Mouse (Mus musculus): ENCODE results near the gene Klrb1c. TPM values are rescaled to one million over a fixed set of nuclear protein-coding genes. Genes with fewer than 3 reads are reported as not detected.
"Not testable (repeated sequence)": the region's sequence is repeated elsewhere in the genome, so short reads cannot be mapped to it uniquely, and the experiment has no call there.

The Klrb1c gene
- polyA plus RNA-seq, 1 experiment from 2014 or later: not detected

- WGBS: 43% methylated on average over 7 of the region's 8 CpGs
- H3K27ac ChIP-seq (ENCODE audit: low read depth, low read length); H3K9me3 ChIP-seq (ENCODE audit: control insufficient read depth, low read length); H3K9ac ChIP-seq (ENCODE audit: low read depth, low read length); H3K36me3 ChIP-seq (ENCODE audit: control insufficient read depth, insufficient read depth, low read length); H3K4me1 ChIP-seq (ENCODE audit: control insufficient read depth, insufficient read depth, low read length); H3K4me3 ChIP-seq (ENCODE audit: low read length); H3K27me3 ChIP-seq (ENCODE audit: control insufficient read depth, insufficient read depth, low read length); H3K4me2 ChIP-seq (replicated peaks; ENCODE audit: low read depth, low read length): not testable (repeated sequence)
- ATAC-seq (ENCODE audit: low FRiP score, low TSS enrichment): peak; percentile 96
Observed at GRCm38 (mm10) chr6:128753610-128754224, 35.3 kb downstream of the Klrb1c start.

DNA sequence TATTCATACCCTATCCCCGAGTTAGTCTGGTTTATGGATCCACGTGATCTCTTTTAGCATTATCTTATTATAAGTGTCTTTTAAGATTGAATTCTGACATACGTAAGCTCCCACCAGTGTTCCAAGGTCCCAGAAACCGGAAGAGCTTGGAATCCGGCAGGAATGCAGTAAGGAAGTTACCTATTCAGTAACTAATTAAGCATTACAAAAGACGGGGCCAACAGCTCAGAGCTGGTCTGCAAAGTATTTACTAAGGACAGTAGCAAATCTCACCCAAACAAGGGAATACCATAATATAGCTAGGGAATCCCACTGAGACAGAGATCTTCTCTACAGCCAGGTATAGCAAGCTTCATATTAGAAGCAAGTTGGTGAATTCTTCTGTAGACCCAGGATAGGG is 42.0 kb downstream of the Klrb1c start:
- H3K27ac ChIP-seq (ENCODE audit: low read depth, low read length); H3K9ac ChIP-seq (ENCODE audit: low read depth, low read length); H3K27me3 ChIP-seq (ENCODE audit: control insufficient read depth, insufficient read depth, low read length); H3K9me3 ChIP-seq (ENCODE audit: control insufficient read depth, low read length); H3K4me1 ChIP-seq (ENCODE audit: control insufficient read depth, insufficient read depth, low read length); H3K4me3 ChIP-seq (ENCODE audit: low read length); ATAC-seq (ENCODE audit: low FRiP score, low TSS enrichment); H3K4me2 ChIP-seq (replicated peaks; ENCODE audit: low read depth, low read length); H3K36me3 ChIP-seq (ENCODE audit: control insufficient read depth, insufficient read depth, low read length): not testable (repeated sequence)
- WGBS: 78% methylated on average over 6 of the region's 6 CpGs

DNA sequence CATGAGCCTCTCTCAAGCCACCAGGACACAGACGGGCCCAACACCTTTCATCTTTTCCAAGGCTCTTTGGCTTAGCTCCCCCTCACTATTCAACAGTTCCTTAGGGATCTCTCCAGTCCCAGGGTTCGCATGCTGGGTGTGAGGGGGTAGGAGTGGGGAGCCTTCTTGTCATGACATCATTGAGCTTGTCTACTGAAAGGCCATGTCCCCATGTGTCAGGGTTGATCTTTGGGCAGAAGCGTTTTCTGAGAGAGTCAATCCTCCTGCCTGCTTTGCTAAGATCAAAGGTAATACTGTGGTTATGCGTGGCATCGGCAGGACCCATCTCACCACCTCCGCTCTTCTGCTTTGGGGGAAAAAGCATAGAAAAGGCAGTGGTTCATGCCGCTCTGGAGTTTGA is 51.6 kb downstream of the Klrb1c start:
- ATAC-seq (ENCODE audit: low FRiP score, low TSS enrichment): no peak
- no peaks in the 10 kb centered on the region for H3K27me3 ChIP-seq (ENCODE audit: control insufficient read depth, insufficient read depth, low read length)
- H3K9ac ChIP-seq (ENCODE audit: low read depth, low read length): no peak overlapping the region
- 85% methylated on average over 7 of the region's 7 CpGs for WGBS
- no peaks in the 10 kb centered on the region for H3K9me3 ChIP-seq (ENCODE audit: control insufficient read depth, low read length)
- no peaks in the 10 kb centered on the region for H3K4me1 ChIP-seq (ENCODE audit: control insufficient read depth, insufficient read depth, low read length)
- H3K27ac ChIP-seq (ENCODE audit: low read depth, low read length): no peak overlapping the region
- no peaks in the 10 kb centered on the region for H3K36me3 ChIP-seq (ENCODE audit: control insufficient read depth, insufficient read depth, low read length)
- H3K4me2 ChIP-seq (replicated peaks; ENCODE audit: low read depth, low read length): no peak overlapping the region
- H3K4me3 ChIP-seq (ENCODE audit: low read length): no peak overlapping the region

GRCm38 (mm10) chr6:128736100-128736499 is 52.9 kb downstream of the Klrb1c start:
- no peak; the same call in 1 of the 2 replicates for ATAC-seq (ENCODE audit: low FRiP score, low TSS enrichment)
- Histone ChIP-seq H3K27me3 (ENCODE audit: control insufficient read depth, insufficient read depth, low read length) (no peaks in the 10 kb centered on the region), H3K9me3 (ENCODE audit: control insufficient read depth, low read length) (no peaks in the 10 kb centered on the region), H3K36me3 (ENCODE audit: control insufficient read depth, insufficient read depth, low read length) (no peaks in the 10 kb centered on the region), H3K27ac (ENCODE audit: low read depth, low read length) (no peak overlapping the region), H3K4me3 (ENCODE audit: low read length) (no peak overlapping the region), H3K9ac (ENCODE audit: low read depth, low read length) (no peak overlapping the region), H3K4me1 (ENCODE audit: control insufficient read depth, insufficient read depth, low read length) (no peaks in the 10 kb centered on the region), H3K4me2 (replicated peaks; ENCODE audit: low read depth, low read length) (no peak overlapping the region)

DNA sequence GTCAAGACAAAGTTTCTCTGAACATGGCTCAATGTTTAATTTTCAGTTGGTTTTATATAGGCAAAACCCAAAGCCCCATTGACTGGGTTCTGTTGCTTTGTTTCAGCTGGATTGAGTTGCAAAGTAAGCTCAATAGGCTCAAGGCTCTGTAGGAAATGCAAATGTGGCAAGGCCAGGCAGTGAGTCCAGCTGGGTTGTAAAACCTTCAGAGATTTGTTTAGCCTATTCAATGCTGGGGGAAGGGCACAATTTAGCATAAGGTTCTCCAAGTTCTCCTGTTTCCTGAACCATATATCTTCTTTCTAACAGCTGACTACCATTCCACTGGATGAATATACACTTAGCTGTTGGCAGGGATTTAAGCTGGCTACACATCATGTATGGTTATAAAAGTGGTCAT is 54.1 kb downstream of the Klrb1c start:
- no peaks in the 10 kb centered on the region for H3K9me3 ChIP-seq (ENCODE audit: control insufficient read depth, low read length)
- peak; percentile 83 for ATAC-seq (ENCODE audit: low FRiP score, low TSS enrichment)
- H3K4me1 ChIP-seq (ENCODE audit: control insufficient read depth, insufficient read depth, low read length): no peaks in the 10 kb centered on the region

DNA sequence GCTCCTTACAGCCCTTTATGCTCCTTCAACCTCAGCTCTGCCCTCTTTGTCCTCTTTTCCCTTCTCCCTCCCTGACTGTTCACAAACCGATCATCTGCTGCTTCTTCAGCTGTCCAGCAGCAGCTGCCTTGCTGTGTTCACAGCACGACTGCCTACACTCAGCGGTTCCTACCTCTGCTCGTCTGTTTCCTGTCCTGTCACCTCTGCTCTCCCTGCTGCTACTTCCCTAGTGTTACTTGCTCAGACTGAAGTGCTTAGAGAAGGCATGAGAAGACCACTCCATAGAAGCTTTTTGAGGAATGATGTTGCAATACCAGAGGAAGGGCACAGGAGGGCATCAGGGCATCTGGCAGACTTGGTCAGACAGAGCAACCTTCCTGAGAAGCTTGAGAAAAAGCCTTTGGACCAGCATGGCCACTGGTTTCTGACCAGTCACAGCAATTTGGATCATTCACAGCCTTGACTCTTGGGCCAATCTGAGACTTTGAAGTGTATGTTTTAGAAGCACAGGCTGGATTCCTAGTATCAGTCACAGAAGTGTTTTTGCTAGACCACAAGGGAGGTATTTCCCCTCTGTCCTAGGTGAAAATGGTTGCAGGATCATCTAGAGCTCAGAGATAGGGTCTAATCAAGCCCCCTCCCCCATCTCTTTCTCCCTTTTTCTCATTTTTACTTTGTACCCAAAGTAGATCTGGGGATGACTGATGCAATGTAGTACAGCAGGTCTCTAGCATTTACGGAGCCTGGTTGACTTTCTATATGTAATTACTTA is 54.9 kb downstream of the Klrb1c start:
- 43% methylated on average over 5 of the region's 5 CpGs for WGBS
- H3K36me3 ChIP-seq (ENCODE audit: control insufficient read depth, insufficient read depth, low read length): no peaks in the 10 kb centered on the region
- no peaks in the 10 kb centered on the region for H3K4me1 ChIP-seq (ENCODE audit: control insufficient read depth, insufficient read depth, low read length)
- no peak for ATAC-seq (ENCODE audit: low FRiP score, low TSS enrichment)
- H3K27me3 ChIP-seq (ENCODE audit: control insufficient read depth, insufficient read depth, low read length): no peaks in the 10 kb centered on the region
- H3K4me3 ChIP-seq (ENCODE audit: low read length): no peak overlapping the region
- H3K9me3 ChIP-seq (ENCODE audit: control insufficient read depth, low read length): no peaks in the 10 kb centered on the region
- H3K9ac ChIP-seq (ENCODE audit: low read depth, low read length): no peak overlapping the region
- no peak overlapping the region for H3K4me2 ChIP-seq (replicated peaks; ENCODE audit: low read depth, low read length)
- H3K27ac ChIP-seq (ENCODE audit: low read depth, low read length): no peak overlapping the region

More for the DNA sequence above, 54.1 kb downstream of the Klrb1c start:
- Histone ChIP-seq H3K4me3 (ENCODE audit: low read length) (no peak overlapping the region), H3K9ac (ENCODE audit: low read depth, low read length) (no peak overlapping the region), H3K27ac (ENCODE audit: low read depth, low read length) (no peak overlapping the region), H3K36me3 (ENCODE audit: control insufficient read depth, insufficient read depth, low read length) (no peaks in the 10 kb centered on the region), H3K27me3 (ENCODE audit: control insufficient read depth, insufficient read depth, low read length) (no peaks in the 10 kb centered on the region), H3K4me2 (replicated peaks; ENCODE audit: low read depth, low read length) (no peak overlapping the region)

DNA sequence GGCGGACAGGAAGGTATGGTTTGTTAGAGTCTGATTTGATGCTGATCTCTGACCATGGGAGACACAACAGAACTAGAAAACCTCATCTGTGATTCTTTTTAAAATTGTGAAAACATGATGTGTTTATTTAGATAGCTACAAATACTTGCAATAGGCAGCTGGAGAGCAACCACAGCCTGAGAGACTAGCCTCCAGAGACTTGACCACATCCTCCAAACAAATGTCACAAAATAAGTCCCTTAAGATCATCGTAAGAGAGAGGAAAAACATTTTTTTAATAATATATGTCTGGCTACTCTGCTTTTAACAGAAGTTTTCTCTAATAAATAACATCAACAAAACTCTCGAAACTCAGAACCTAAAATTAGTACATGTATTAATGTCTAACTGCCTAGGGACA is 57.0 kb downstream of the Klrb1c start:
- 75% methylated on average over 3 of the region's 3 CpGs for WGBS
- no peak overlapping the region for H3K27ac ChIP-seq (ENCODE audit: low read depth, low read length)
- no peaks in the 10 kb centered on the region for H3K4me1 ChIP-seq (ENCODE audit: control insufficient read depth, insufficient read depth, low read length)
- H3K36me3 ChIP-seq (ENCODE audit: control insufficient read depth, insufficient read depth, low read length): no peaks in the 10 kb centered on the region
- no peak overlapping the region for H3K4me2 ChIP-seq (replicated peaks; ENCODE audit: low read depth, low read length)
- no peaks in the 10 kb centered on the region for H3K9me3 ChIP-seq (ENCODE audit: control insufficient read depth, low read length)
- no peak overlapping the region for H3K4me3 ChIP-seq (ENCODE audit: low read length)
- H3K27me3 ChIP-seq (ENCODE audit: control insufficient read depth, insufficient read depth, low read length): no peaks in the 10 kb centered on the region
- ATAC-seq (ENCODE audit: low FRiP score, low TSS enrichment): no peak
- H3K9ac ChIP-seq (ENCODE audit: low read depth, low read length): no peak overlapping the region

Other genes starting within 250 kb of the Klrb1c start
- 0.26 and 0.30 TPM in 2 replicates for gene A2ml1, start 207.6 kb downstream of the Klrb1c start, polyA plus RNA-seq (2014; fragmentation: Nextera tagmentation; extraction: Ambion mirVana)
- 0.46 TPM in 1 of 2 replicates, not detected in the other for gene Klrb1a, start 165.7 kb downstream of the Klrb1c start, polyA plus RNA-seq (2014; fragmentation: Nextera tagmentation; extraction: Ambion mirVana)
- 0.11 TPM in 1 of 2 replicates, not detected in the other for gene Clec2h, start 126.8 kb downstream of the Klrb1c start, polyA plus RNA-seq (2014; fragmentation: Nextera tagmentation; extraction: Ambion mirVana)
- gene Klrb1, start 66.2 kb downstream of the Klrb1c start, polyA plus RNA-seq (2014; fragmentation: Nextera tagmentation; extraction: Ambion mirVana): not detected in 2 replicates
- not detected in 2 replicates for gene Gm44511, start 37.1 kb upstream of the Klrb1c start, polyA plus RNA-seq (2014; fragmentation: Nextera tagmentation; extraction: Ambion mirVana)
- gene Klrb1b, start 37.1 kb upstream of the Klrb1c start, polyA plus RNA-seq (2014; fragmentation: Nextera tagmentation; extraction: Ambion mirVana): not detected in 2 replicates
- gene Clec2i, start 98.4 kb upstream of the Klrb1c start, polyA plus RNA-seq (2014; fragmentation: Nextera tagmentation; extraction: Ambion mirVana): 0.23 TPM in 1 of 2 replicates, not detected in the other
- 0.64 and 0.76 TPM in 2 replicates for gene BC035044, start 101.9 kb upstream of the Klrb1c start, polyA plus RNA-seq (2014; fragmentation: Nextera tagmentation; extraction: Ambion mirVana)
- not detected in 2 replicates for gene Clec2g, start 145.2 kb upstream of the Klrb1c start, polyA plus RNA-seq (2014; fragmentation: Nextera tagmentation; extraction: Ambion mirVana)

All from kidney, embryonic 14.5 days (tissue).